Mouse (Mus musculus) liver, embryonic 15.5 days (tissue): Measurements from ENCODE around the gene Plac1. TPM values are rescaled to one million over a fixed set of nuclear protein-coding genes. Genes with fewer than 3 reads are reported as not detected.
"Not testable (repeated sequence)": the region's sequence is repeated elsewhere in the genome, so short reads cannot be mapped to it uniquely, and the experiment has no call there.

Experiments
- ATAC-seq: fragments of 200-750 bp; cut with Nextera tagmentation; 2 replicates; pipeline ENCODE4 v1.8.0; 2017; ENCODE audit warnings: moderate number of reproducible peaks, mild to moderate bottlenecking, moderate library complexity; ENCODE audit not compliant: insufficient read depth
- H3K27ac ChIP-seq: fragments of 300-500 bp; sonication (generic); replicated peaks from 2 replicates; pipeline ENCODE4 v1.5.1; 2015; ENCODE audit warnings: mild to moderate bottlenecking, inconsistent platforms
- H3K27me3 ChIP-seq: fragments of 300-500 bp; sonication (generic); 2 replicates; pipeline ENCODE4 v1.6.1; 2015; ENCODE audit warnings: mild to moderate bottlenecking, inconsistent platforms
- H3K36me3 ChIP-seq: fragments of 300-500 bp; sonication (generic); replicated peaks from 2 replicates; pipeline ENCODE4 v1.6.1; 2015; ENCODE audit warnings: moderate library complexity, mild to moderate bottlenecking, inconsistent platforms
- H3K4me1 ChIP-seq: fragments of 300-500 bp; sonication (generic); replicated peaks from 2 replicates; pipeline ENCODE4 v1.6.1; 2015; ENCODE audit warnings: inconsistent platforms
- H3K4me2 ChIP-seq: fragments of 300-500 bp; sonication (generic); 2 replicates; pipeline ENCODE4 v1.6.1; 2015; ENCODE audit warnings: moderate library complexity, mild to moderate bottlenecking, inconsistent platforms
- H3K4me3 ChIP-seq: fragments of 300-500 bp; sonication (generic); replicated peaks from 2 replicates; pipeline ENCODE4 v1.5.1; 2015; ENCODE audit warnings: mild to moderate bottlenecking, inconsistent platforms
- H3K9ac ChIP-seq: fragments of 300-500 bp; sonication (generic); 2 replicates; pipeline ENCODE4 v1.6.1; 2015; ENCODE audit warnings: moderate library complexity, mild to moderate bottlenecking, inconsistent platforms
- H3K9me3 ChIP-seq: fragments of 300-500 bp; sonication (generic); replicated peaks from 2 replicates; pipeline ENCODE4 v1.6.1; 2016; ENCODE audit warnings: inconsistent platforms
- WGBS: fragments of 180-500 bp; shearing (Covaris S2); methylation state at CpG from one replicate; pipeline ENCODE4 v1.1.7; 2015; ENCODE audit warnings: mixed read lengths; ENCODE audit not compliant: insufficient replicate concordance; 5-methylcytosine and 5-hydroxymethylcytosine counted together
- polyA plus RNA-seq: library from polyadenylated mRNA; unstranded; fragments of >200 nt; fragmentation: Nextera tagmentation; extraction: Ambion mirVana; gene quantifications from 2 replicates; pipeline ENCODE4 v1.2.1, GENCODE M21; 2015

Gene Plac1
- polyA plus RNA-seq, 1 experiment from 2014 or later: 1.1 TPM

DNA sequence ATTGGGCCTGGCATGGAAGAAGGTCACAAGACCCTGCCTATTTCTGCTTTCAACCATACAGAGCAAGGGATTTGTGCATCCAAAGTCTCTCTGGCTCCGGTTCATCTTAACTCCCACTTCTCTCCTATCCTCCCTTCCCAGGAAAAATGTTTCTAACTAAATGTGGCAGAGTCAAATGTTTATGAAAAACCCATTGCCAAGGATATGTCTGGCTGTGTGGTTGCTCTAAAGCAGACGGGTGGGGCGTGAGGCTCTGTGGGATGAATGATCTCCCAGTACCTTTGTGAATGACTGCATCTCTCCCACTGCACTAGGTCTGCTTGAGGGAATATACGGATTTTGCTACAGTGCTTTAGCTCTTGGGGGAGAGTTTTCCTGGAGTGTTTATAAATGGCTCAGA is 193.9 kb downstream of the Plac1 start:
- Histone ChIP-seq H3K9ac (no peak overlapping the region), H3K27me3 (no peaks in the 10 kb centered on the region), H3K4me1 (no peaks in the 10 kb centered on the region; the same call in 1 of the 2 replicates), H3K4me2 (no peak overlapping the region), H3K4me3 (no peak overlapping the region), H3K9me3 (no peaks in the 10 kb centered on the region), H3K36me3 (no peaks in the 10 kb centered on the region), H3K27ac (no peak overlapping the region)
- WGBS: 62% methylated on average over 4 of the region's 4 CpGs
- ATAC-seq: no peak

DNA sequence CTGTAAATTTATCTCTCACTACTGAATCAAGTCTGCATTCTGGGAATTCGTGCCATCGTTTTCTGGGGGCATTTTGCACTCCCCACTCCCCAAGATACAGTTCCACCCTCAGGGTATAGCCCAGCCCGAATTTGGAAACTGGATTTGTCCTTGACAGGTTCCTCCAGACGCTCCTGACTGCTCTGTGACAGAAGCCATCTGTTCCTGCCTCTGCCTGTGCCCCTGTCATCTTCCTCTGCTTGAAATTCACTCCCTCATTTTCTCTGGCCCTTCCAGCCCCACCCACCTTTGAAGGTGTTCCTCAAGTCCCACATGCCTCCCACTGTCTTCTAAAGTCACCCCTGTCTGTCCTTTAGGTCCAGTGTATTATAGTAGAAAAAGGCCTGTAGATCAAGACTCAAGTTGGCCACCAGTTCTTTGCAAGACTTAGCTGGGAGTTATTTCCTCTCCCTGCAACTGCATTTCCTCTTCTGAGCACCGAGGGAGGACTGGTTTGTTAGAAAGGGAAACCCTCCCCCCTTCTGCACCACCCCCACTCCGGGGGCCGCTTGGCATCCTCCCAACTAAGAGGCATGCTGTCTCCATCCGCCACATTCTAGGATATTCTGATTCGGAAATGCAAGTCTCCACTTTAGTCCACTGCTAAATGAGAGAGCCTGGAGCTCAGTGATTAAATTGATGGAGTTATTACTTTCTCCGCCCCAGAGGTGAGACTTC is 194.6 kb downstream of the Plac1 start:
- 21% methylated on average over 10 of the region's 10 CpGs for WGBS
- Histone ChIP-seq H3K9me3 (no peaks in the 10 kb centered on the region), H3K9ac (no peak overlapping the region), H3K4me2 (no peak overlapping the region), H3K36me3 (no peaks in the 10 kb centered on the region), H3K27me3 (no peaks in the 10 kb centered on the region), H3K4me3 (no peak overlapping the region), H3K4me1 (no peaks in the 10 kb centered on the region; the same call in 1 of the 2 replicates), H3K27ac (no peak overlapping the region)
- ATAC-seq: no peak

DNA sequence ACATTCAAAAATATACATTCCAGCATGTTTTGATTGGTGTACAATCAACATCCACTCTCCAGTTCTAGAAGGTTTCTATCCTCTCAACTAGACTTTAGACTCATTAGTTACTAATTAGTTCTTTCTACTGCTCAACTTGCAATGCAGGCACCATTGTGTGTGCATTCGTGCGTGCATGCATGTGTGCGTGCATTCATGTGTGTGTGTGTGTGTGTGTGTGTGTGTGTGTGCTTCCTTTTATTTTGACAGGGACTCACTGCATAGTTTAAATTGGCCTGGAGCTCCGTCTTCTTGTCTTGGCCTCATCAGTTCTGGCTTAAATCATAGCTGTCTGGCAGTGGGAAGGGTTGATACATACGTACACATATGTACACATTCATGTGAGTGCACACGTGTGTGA is 198.9 kb downstream of the Plac1 start:
- Histone ChIP-seq H3K9me3 (no peaks in the 10 kb centered on the region), H3K27me3 (no peaks in the 10 kb centered on the region), H3K9ac (no peak overlapping the region), H3K4me1 (no peaks in the 10 kb centered on the region), H3K36me3 (no peaks in the 10 kb centered on the region), H3K4me3 (no peak overlapping the region), H3K4me2 (no peak overlapping the region), H3K27ac (no peak overlapping the region)
- no peak for ATAC-seq
- WGBS: 64% methylated on average over 6 of the region's 6 CpGs

DNA sequence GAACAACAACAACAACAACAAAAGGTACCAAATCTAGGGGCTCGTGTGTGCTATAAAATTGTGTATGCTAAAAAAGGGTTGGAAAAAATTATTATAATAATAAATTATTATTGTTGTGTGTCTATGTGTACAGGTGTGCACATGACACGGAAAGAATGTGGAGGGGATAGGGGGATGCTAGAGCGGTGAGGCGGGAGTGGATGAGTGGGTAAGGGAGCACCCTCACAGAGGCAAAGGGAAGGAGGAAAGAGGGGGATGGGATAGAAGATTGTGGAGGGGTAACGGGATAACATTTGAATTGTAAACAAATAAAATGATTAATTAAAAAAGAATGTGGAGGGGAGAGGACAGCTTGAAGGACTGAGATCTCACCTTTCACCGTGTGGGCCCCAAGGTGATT is 199.8 kb downstream of the Plac1 start:
- no peak for ATAC-seq
- Histone ChIP-seq H3K4me2 (no peak overlapping the region), H3K27me3 (no peaks in the 10 kb centered on the region), H3K9ac (no peak overlapping the region), H3K9me3 (no peaks in the 10 kb centered on the region), H3K4me3 (no peak overlapping the region), H3K27ac (no peak overlapping the region), H3K36me3 (no peaks in the 10 kb centered on the region), H3K4me1 (no peaks in the 10 kb centered on the region)
- 74% methylated on average over 6 of the region's 6 CpGs for WGBS

DNA sequence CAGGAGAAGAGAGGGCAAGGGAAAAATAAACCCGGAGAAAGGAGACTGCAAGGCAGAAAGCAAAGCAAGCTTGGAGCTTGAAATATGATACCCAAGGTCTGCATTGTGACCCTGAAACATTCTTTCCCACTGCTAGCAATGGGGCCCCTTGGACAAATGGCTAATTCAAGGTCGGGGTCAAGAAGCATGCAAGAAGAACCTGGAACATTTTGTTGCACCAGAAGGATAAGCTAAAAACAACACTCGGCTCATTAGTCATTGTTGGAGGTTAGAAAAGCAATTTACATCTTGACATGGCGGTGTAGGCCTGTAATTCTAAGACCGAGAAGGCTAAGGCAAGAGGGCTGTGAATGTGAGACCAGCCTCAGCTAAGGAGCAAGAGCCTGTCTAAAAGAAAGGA is 200.3 kb downstream of the Plac1 start:
- H3K36me3 ChIP-seq: no peaks in the 10 kb centered on the region
- WGBS: 61% methylated on average over 5 of the region's 5 CpGs
- no peak overlapping the region for H3K4me3 ChIP-seq
- no peak for ATAC-seq
- H3K27ac ChIP-seq: no peak overlapping the region
- H3K27me3 ChIP-seq: no peaks in the 10 kb centered on the region
- no peaks in the 10 kb centered on the region for H3K9me3 ChIP-seq
- no peak overlapping the region for H3K4me2 ChIP-seq
- H3K9ac ChIP-seq: no peak overlapping the region
- no peaks in the 10 kb centered on the region for H3K4me1 ChIP-seq

DNA sequence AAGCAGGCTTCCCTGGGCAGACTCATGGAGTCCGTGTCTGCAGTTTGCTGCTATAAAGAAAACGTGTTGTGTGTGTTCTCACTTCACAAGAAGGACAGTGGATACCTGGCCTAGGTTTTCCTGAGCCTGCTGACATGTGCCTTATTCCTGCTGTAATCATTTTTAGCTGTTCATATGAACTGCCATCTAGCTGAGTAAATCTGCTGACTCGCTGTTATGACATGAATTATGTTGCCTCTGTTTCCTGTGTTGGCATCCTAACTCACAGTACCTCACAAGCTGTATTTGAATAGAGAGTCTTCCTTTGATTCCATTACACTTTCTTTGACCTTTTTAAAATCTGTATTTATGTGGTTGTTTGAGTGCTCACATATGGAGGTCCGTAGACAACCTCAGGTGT is 201.7 kb downstream of the Plac1 start:
- Histone ChIP-seq H3K4me1 (no peaks in the 10 kb centered on the region), H3K27me3 (no peaks in the 10 kb centered on the region), H3K36me3 (no peaks in the 10 kb centered on the region), H3K9me3 (no peaks in the 10 kb centered on the region), H3K9ac (no peak overlapping the region), H3K27ac (no peak overlapping the region), H3K4me3 (no peak overlapping the region), H3K4me2 (no peak overlapping the region)
- no peak for ATAC-seq
- 53% methylated on average over 4 of the region's 4 CpGs for WGBS

DNA sequence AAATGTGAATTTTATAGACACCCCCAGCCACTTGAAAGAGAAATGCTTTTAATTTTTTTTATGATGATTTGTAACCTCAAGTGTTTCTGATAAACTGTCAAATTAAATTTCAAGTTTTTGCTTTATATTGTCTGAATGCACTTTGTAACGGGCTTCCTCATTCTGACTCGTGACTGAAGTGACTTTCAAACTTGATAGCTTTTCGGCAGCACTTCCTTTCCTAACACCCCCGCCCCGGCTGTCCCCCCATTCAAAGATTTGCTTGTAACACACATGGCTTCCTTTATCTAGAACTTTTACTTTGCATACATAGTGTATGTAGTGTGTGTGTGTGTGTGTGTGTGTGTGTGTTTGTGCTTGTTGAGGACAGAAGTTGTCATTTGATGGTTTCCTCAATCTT is 210.4 kb downstream of the Plac1 start:
- H3K9ac ChIP-seq: no peak overlapping the region
- no peaks in the 10 kb centered on the region for H3K36me3 ChIP-seq
- H3K4me1 ChIP-seq: no peaks in the 10 kb centered on the region
- ATAC-seq: no peak
- no peak overlapping the region for H3K4me3 ChIP-seq
- H3K27me3 ChIP-seq: no peaks in the 10 kb centered on the region
- no peak overlapping the region for H3K27ac ChIP-seq
- 27% methylated on average over 5 of the region's 5 CpGs for WGBS
- H3K4me2 ChIP-seq: no peak overlapping the region
- no peaks in the 10 kb centered on the region for H3K9me3 ChIP-seq

DNA sequence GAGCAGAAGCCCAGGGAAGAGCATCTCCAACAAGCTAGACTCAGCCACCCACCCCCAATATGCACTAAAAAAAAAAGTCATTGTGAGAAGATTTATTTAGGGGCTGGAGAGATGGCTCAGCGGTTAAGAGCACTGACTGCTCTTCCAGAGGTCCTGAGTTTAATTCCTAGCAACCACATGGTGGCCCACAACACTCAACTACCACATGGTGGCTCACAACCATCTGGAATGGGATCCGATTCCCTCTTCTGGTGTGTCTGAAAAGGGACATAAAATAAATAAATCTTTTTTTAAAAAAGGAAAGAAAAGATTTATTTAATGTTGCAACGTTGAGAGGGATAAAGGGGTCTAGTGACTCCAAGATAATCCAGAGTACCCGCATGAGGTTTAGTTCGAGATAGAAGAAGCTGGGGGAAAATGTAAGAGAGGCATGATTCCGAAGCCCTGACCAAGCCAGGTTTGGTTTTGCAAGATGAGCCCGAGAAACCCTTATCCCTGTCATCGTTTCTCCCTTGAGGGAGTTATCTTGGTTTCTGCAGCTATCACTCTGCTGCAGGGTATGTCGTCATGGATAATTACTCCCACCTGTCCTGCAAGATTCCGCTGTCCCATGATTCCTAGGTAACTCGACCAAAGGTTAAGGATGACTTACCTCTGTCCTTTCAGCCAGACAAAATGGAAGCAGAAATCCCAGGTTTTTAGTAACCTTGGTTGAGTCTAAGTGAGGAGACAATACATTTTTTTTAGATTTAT is 214.3 kb downstream of the Plac1 start:
- Histone ChIP-seq H3K36me3 (peaks cover 11% of the 10 kb centered on the region; the same call in 1 of the 2 replicates), H3K27ac (no peak overlapping the region), H3K4me1 (no peaks in the 10 kb centered on the region), H3K4me2 (no peak overlapping the region), H3K9ac (no peak overlapping the region), H3K4me3 (no peak overlapping the region), H3K27me3 (no peaks in the 10 kb centered on the region), H3K9me3 (no peaks in the 10 kb centered on the region)
- ATAC-seq: no peak
- WGBS: 53% methylated on average over 11 of the region's 11 CpGs

DNA sequence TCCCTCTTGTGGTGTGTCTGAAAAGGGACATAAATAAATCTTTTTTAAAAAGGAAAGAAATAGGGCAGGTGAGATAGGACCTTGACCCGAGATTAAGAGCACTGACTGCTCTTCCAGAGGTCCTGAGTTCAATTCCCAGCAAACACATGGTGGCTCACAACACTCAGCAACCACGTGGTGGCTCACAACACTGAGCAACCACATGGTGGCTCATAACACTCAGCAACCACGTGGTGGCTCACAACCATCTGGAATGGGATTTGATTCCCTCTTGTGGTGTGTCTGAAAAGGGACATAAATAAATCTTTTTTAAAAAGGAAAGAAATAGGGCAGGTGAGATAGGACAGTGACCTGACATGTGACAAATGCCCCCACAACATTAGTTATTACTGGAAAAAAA is 215.6 kb downstream of the Plac1 start:
- not testable (repeated sequence) for H3K4me3 ChIP-seq, H3K27ac ChIP-seq, H3K4me2 ChIP-seq, H3K4me1 ChIP-seq, H3K9ac ChIP-seq, H3K27me3 ChIP-seq, H3K9me3 ChIP-seq, ATAC-seq
- WGBS: 7% methylated on average over 3 of the region's 3 CpGs
- H3K36me3 ChIP-seq: peaks cover 15% of the 10 kb centered on the region

DNA sequence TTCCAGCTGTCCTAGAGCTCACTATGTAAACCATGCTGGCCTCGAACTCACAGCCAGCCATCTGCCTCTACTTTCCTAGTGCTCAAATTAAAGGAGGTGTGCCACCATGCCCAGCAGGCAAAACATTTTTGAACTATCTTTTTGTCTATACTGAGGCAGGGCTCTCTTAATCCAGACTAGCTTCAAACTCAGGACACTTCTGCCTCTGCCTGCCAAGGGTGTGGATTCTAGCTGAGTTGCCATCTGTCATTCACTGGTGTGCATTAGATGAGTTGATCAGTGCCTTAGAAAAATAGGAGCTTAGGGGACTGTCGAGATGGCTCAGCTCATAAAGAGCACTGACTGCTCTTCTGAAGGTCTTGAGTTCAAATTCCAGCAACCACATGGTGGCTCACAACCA is 216.9 kb downstream of the Plac1 start:
- Histone ChIP-seq H3K4me2 (no peak overlapping the region), H3K4me1 (no peaks in the 10 kb centered on the region), H3K27ac (no peak overlapping the region), H3K9me3 (no peaks in the 10 kb centered on the region), H3K9ac (no peak overlapping the region), H3K4me3 (no peak overlapping the region), H3K27me3 (no peaks in the 10 kb centered on the region), H3K36me3 (peaks cover 19% of the 10 kb centered on the region)
- 80% methylated on average over 2 of the region's 2 CpGs for WGBS
- ATAC-seq: no peak
